Mouse (Mus musculus) spleen, postnatal 4 days (tissue): Measurements from ENCODE around the gene Ccdc124.
"Not testable (repeated sequence)": the region's sequence is repeated elsewhere in the genome, so short reads cannot be mapped to it uniquely, and the experiment has no call there.

Experiments
- DNase-seq, 2 experiments: peaks; one replicate each; pipeline ENCODE4 v3.0.0; 2022; ENCODE audit warnings: low spot score in 2 of 2

The Ccdc124 gene

DNA sequence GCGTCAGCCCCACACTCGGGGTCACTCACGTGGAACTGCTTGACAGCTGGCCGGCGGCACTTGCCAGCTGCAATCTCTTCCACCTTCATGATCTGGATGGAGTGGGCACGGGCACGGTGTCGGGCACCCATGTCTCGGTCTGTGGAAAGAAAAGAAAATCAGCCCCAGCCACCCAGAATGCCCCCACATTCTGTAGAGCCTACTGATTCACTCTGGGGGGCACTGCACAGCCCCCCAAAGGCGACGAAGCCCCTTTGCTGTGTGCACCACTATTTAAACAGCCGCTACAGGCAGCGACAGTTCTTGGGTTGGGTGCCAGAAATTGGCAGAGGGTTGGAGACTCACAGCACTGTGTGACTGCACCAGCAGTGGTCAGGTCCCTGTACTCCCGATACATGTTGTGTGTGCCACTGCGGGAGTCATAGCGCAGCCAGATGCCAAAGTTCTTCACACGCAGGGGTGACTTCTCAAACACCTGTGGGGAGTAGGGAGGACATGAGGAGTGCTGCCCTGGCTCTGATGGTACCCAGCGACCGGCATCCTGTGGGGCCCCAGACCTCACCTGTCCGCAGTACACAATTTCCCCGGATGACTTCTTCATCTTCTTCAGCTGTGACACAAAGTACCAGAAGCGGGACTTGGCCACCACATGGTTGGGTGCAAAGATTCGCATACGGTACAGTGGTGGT is 22.0 kb upstream of the Ccdc124 start:
- not testable (repeated sequence) for DNase-seq

DNA sequence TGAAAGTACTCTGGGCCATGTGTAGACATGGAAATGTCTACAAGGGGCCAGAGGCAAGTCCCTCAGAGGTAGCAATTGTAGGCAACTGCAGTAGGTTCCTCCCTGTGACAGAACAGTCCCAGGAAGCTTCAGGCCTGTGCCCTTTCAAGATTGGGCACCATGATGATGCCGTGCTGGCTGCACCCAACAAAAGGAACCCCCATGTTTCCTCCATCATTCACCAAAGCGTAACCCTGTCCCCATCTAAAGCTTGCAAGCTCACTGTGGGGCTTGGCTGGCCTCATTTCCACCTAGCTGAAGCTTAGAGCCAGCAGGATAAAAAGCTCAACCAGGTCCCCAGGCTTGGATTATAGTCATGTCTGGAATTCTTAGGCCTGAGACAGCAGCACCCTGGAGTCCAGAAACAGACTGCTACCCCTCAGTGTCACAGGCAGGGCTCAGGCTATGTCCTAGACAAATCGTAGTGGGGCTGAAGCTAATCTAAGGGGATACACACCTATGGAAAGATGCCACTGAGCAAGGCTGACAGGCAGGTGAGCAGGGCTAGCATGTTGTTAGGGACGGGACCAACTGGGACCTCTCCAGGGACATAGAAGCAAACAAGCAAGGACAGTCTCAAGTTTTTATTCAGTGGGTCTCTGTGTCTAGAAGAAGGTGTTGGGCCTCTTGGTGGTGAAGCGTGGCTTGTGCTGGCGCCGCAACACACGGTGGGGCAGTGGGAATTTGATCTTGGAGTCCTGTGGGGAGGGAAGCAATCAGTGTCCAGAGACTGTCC is 21.2 kb upstream of the Ccdc124 start:
- no peak for DNase-seq

DNA sequence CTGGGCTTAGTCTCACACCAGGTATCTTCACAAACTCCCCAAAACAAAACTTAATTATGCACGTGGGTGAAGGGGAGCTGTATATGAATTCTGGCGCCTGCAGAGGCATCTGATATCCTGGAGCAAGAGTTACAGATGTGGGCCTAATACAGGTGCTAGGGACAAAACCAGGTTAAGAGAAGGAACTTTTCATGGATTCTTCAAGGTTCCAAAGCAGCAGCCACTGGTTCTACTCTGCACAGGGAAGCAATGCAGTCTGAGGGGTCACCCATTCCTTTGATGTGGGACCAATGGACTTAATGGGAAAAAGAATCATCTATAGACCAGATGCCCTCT is 20.6 kb upstream of the Ccdc124 start:
- DNase-seq, result no peak

DNA sequence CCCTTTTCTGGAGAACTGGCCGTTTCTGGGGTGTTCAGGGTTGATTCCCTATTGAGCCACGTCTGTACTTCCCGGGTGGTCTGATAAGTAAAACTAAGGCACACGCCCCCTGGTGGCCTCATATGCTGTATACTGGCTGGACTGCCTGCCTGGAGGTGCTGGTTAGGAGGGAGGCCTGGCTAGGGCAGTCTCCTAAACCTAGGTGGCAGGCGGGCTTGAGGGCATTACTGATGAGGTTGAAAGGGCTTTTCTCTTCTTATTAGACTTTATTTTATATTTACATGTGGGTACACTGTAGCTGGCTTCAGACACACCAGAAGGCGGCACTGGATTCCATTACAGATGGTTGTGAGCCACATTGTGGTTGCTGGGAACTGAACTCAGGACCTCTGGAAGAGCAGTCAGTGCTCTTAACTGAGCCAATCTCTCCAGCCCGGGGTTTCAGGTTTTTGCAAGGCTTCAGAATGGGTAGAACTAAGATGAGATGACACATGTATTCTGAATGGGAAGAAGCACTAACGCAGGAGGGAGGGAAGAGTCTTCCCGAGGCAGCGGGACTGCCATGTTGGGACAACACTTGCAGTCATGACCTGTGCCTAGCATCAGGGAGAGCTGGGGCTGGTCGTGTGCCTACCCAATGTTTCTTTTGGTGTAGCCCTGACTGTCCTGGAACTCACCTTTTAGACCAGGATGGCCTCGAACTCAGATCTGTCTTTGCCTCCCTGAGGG is 20.1 kb upstream of the Ccdc124 start:
- peak; percentile 79 to 91 for DNase-seq

DNA sequence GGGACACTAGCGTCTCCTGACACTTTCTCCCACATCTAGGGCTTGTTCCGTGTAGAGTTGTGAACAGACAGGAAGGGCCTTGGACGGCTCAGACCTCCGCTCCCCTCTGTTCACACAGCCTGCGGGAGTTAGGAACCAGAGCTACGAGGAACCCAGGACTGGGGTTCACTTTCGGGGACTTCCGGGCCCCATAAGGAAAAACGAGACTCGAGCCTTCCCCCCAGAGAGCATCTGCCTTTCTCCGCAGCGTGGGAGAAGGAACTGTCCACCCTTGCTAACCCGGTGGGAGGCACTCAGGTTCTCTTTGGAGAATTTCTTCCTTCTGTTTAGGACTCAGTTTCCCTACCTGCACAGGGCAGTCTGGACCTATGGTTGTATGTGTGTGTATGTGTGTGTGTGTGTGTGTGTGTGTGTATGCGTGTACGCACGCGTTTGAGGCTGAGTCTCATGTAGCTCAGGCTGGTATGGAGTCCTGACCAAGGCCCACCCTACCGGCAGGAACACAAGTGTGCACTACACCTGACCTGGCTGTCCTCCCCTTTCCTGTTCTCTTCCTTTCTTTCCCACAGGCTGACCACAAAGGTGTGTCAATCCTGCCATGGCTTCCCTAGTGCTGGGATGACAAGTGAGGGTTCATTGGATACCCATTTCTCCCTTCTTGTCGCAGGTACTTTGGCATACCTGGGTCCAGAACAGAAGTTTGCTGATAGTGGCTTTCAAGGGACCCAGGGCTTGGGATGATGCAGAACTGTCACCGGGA is 19.3 kb upstream of the Ccdc124 start:
- no peak for DNase-seq

DNA sequence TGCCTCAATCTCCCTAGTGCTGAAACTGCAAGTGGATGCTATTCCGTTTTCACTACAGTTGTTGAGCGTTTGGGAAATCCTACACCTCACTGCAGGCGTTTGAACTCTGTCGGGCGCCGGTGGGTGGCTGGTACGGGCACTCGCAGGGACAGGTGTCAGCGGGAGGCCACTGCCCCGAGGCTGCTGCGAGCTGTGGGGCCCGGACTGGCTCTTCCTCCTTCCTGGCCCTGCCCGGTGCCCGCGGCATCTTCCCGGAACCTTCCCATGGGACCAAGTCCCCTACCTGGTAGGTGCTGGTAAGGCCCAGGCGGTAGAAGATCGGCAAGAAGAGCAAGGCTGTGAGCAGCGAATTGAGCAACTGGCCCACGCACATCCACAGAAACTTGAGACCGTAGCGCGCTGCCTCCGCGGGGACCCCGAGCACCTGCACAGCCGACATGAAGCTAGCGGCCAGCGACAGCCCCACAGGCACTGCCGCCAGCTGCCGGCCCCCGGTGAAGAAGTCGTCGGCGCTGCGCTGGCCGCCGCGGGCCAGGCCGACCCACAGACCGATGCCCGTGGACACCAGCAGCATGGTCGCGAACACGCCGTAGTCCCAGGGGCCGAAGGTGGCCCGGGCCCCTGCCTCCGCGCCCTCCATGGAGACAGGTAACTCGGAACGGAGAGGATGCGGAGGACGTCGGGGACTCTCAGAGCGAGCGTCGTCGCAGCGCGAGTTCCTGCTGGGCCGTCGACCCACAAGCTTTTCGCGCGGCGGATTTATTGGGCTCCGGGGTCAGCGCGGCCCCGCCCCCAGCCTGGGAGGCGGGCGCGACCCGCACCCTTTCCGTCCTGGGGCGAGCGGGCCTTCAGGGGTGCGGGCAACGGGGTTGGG is 18.5 kb upstream of the Ccdc124 start, which contains the start of gene Slc5a5:
Gene Slc5a5, minus strand, starts transcription at position 736 of the 874 bp plus-strand sequence.
- no peak for DNase-seq

DNA sequence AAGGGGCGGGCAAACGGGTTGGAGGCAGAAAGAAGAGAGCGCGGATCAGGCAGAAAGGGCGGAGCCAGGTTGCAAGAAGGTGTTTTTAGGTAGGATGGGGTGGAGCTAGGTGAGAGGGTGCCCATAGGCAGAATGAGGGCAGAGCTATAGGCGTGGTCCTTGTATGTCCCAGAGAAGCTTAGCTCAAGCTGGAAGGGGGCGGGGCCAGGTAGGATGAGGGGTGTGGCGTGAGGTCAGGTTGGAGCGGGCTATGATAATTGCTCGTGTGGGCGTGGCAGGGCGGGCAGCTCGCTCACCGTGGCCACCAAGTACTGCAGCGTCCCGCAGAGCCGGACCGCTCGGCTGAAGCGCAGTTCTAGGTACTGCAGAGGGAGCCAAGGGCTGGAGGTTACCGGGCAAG is 17.6 kb upstream of the Ccdc124 start:
- no peak for DNase-seq

DNA sequence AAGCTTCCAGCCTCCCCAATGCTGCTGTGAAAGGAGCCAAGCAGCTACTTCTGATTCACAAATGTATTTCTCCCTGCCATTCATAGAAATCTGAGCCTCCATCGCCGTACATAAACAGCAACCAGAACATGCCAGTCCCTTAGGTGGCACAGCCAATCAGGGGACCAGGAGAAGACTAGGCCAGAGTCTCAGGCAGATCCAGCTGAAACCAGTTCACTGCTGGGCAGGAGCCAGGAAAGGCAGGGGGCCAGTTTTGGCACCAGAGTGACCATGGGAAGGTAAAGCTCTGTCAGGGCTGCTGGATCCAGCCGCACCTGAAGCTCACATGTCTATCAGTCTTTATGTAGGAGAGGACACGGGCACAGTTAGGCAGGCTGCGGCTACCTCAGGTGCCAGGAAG is 16.9 kb upstream of the Ccdc124 start:
- no peak for DNase-seq

DNA sequence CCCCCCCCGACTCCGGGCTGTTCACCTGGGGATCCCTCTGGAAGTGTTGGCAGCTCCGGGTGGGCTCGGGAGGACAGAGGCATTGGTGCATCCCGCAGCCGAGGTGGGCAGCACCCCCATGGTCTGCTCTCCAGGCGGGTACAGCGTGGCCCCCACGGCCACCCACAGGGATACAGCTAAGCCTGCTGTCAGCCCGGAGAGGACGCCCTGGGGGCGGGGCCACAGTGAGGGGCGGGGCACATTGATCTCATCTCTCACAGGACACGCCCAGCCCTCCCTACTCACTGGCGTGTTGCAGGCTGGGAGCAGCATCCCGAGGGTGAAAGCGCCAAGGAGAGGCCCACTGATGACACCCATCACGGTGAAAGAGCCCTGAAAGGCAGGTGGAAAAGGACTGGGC is 13.9 kb upstream of the Ccdc124 start:
- DNase-seq, result peak; percentile 69 to 76

DNA sequence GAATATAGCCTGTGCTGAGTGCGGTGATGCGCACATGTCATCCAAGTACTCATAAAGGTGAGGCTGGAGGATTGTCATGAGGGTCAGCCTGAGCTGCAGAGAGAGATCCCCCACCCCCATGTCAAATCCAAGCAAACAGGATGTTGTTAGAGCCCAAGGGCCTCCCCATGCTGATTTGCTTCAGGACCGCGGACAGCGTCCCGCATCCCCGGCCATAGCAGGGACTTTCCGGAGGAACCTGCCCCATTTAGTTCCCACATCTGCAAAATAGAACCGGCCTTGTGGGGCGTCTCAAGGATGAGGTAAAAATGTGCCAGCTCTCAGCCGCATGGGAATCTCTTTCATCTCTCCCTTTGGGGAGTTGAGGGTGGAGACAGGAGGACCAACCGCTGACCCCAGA is 11.9 kb upstream of the Ccdc124 start:
- no peak for DNase-seq

DNA sequence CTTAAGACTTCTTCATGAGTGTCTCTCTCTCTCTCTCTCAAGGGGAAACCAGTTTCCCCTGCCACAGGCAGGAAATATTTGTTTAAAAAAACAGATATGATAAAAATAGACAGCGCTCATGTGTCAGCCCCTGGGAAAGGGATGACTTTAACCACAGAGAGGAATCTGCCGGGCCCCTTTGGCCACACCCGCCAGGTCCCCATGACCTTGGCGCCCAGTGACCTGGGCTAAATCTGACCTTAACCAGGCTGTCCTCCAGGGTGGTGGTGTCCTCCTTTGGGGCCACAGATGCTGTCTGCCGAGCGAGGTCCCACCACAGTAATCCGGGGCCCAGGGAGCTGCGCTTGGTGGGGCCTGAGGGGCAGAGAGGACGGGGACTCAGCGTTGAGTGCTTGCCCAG is 10.9 kb upstream of the Ccdc124 start:
- no peak for DNase-seq

DNA sequence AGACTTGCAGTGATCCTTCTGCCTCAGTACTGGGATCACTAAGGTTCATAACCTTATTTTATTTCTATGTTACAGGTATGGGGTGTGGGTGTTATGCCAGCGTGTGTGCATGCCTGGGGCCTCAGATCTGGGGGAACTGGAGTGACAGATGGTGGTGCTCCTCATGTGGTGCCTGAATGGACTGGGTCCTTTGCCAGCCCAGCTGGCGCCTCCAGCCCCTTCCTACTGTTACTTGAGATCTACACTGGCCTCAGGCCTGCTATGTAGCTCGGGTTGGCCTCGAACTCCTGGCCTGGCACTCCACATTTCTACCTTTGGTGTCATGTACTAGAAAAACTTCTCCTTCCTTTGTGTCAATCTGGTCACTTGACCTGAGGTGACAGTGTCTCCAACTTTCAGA is 10.5 kb upstream of the Ccdc124 start:
- DNase-seq, result no peak

DNA sequence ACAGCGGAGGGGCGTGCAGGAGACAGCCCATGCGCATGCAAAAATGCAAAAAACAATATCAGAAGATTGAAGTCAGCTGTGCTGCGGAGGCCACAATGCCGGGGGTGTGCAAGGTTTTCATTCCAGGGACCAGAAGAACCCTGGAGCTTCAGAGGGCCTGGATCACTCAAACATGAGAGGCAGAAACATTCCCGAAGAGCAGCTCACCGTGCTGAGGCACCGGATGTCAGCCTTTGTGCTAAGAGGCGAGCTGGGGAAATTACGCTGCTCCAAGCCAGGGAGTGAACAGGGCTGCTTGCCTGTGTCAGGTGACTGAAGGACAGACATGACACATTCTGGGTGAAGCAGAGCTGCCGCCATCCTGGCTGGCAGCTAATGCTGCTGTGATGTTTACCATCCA is 6.8 kb upstream of the Ccdc124 start:
- no peak for DNase-seq

DNA sequence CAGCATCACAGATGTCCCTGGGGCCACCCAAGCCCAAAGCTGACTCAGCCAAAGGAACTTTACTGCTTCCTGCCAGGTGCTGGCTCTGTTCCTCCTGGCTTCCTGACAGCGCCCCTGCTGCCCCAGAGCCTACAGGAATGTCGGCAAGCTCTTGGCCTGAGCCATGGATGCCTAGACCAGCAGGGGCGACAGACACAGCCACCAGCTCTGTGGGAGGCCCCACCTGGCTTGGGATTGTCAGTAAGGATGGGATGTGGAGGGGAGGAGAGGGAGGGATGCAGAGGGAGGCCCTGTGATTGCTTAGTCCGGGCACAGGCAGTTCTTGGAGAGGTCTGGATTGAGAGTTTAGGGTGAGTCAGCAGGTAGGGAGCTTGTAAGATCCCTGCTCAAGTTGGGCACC is 6.4 kb upstream of the Ccdc124 start:
- DNase-seq, result no peak

DNA sequence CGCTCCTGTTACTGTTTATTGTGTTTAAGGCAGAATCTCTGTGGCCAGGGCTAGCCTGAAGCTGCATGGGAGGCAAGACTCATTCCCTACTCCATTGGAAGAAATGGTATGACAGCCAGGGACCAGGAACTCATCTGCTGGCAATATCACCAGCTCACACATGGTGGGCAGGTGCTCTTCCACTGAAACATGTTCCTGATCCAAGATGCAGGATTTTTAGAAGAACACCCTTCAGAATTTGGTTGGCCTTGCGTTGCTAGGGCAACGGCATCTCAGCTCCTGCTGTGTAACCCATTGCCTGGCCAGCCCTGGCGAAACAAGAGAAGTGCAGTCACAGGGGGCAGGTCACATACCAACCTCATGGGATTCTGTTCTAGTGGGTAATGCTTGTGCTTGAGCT is 5.8 kb upstream of the Ccdc124 start:
- no peak for DNase-seq

DNA sequence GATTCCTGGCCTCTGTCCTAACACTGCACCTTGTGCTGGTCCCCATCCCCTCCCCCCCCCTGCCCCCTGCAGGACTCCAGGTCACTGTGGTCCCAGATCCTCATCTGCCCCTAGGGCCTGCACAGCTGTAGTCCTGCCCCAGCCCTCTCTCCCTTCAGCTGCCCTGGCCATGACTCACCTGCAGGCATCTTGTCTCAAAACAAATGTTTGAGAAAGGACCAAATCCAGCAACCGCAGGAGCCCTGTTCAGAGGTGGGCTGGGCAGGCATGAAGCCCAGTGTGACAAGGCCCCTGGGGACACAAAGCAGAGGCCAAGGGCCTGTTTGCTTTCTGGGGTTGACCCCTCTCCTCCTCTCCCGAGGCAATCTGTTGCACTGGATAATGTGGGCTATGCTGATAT is 4.4 kb upstream of the Ccdc124 start:
- no peak for DNase-seq

DNA sequence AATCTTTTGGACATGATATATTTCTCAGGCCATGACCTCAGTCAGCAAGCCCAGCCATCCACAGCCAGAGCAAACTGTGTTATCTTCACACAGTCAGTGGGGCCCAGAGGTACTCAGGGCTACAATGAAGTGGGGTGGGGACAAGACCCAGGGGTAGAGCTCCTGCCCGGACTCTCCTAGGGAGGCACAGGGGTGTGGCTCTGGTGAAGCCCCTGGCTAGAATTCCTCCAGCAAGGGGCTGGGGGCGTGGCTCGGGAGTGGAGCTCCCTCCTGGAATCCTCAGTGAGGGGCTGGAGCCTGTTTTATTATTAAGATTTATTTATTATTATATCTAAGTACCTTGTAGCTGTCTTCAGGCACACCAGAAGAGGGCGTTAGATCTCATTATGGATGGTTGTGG is 2.6 kb upstream of the Ccdc124 start:
- DNase-seq, result no peak

DNA sequence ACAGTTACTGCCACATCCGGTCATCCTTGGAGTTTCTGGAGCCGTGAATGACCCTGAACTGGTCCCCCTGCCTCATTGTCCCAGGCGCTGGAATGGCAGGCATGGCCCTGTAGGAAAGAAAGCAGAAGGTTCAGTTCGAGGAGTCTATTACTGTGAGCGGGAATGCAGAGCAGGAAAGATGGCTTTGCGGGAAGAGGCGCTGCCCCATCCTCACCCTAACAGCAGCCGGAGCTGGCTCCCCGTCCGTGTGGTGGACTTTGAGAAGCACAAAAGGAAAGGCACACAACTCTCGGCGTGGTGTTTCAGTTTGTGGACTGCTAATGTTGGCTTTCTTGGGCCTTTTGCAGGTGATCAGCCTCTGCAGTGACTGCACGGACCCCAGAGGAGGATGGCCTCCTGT is 706 bp upstream of the Ccdc124 start:
- no peak for DNase-seq

DNA sequence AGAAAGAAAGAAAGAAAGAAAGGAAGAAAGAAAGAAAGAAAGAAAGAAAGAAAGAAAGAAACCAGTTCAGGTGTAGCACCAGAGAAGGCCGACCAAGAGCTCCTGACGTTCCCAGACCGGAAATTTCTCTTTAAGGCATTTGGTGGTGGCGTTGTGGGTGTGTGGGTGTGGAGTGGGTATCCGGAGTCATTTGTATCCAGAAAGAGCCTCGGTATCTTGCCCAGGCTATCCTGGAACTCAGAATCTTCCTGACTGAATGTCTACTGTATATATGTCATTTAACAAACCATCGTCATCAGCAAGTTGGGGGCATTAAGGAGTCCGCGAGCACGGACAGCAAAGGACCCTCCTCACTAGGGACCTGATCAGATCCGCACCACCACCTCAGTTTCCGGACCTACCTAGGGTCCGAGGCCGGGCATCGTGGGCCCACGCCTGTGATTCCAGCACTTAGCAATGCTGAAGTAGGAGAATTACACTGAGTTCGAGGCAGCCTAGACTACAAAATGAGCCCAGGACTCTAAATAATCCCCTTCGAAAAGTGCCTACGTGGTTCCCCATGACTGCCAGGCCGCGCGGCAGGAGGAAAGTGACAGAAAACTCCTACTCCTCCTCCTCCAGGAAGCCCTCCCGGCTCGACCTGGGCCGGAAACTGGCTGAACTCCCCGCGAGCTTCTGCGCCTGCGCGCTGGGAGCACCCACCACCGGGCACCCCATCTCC is 932 bp downstream of the Ccdc124 start:
- no peak for DNase-seq

DNA sequence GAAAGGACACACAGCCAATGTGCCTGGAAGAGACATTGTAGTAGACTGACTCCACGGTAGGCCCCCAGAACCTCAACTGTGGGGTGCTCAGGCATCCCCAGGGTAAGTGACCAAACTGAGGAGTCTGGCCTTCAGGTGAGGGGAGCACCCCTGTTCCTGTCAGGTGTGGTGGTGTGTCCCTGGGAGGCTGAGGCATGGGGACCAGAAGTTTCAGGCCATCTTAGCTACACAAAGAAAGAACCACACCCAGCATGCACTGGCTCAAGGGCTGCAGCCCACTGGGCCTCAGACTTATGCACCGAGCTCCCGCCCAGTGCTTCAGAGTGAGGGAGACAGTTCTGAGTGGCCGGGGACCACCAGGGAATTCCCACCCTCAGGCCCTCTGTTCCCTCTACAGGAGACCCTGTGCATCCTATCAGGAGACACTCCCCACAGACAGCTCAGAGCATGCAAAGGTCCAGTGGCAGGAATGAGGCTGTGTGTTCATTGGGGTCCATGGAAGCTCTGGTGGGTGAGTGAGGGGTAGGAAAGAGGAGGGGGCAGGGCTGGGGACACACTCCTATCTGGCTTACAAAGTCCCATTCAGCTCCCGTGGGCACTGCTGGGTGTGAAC is 2.4 kb downstream of the Ccdc124 start:
- DNase-seq, result no peak
